Mouse (Mus musculus) erythroblast, embryonic 14.5 days (primary cell): ENCODE results near the gene Tifa.

ENCODE experiments used
- GATA1 ChIP-seq: IDR thresholded peaks from 2 replicates; pipeline ENCODE4 v1.6.1; 2012; ENCODE audit warnings: low read length, inconsistent platforms, mixed read lengths
- TAL1 ChIP-seq: IDR thresholded peaks from 3 replicates; pipeline ENCODE4 v1.6.1; 2012; ENCODE audit warnings: low read length, inconsistent platforms, mixed read lengths

DNA sequence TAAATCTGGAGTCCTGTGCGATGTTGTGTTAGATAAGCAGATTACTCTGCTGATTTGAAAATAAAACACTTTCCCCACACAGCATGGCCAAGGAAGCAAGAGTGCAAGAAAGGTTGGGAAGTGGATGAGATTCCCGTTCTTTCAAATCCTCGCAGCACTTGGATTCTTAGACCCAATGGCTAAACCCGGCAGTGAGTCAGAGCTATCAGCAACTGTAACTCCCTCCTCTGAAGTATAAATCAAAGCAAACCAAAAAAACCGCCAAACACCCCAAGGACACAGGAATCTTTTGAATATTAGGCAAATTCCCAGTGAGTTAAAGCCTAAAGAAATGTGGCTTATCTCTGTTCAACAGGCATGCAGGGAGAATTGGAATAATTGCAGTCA lies 54.3 kb downstream of the Tifa start:
- TF ChIP-seq TAL1 (no peak), GATA1 (no peak)
